Mouse (Mus musculus) forebrain, embryonic 13.5 days (tissue): ENCODE results near the gene Mon1b. TPM values are rescaled to one million over a fixed set of nuclear protein-coding genes. Genes with fewer than 3 reads are reported as not detected.

Experiments
- ATAC-seq: fragments of 200-750 bp; cut with Nextera tagmentation; 2 replicates; pipeline ENCODE4 v1.8.0; 2017
- H3K27ac ChIP-seq: fragments of 300-500 bp; sonication (generic); 2 replicates; pipeline ENCODE4 v1.5.1; 2015; ENCODE audit warnings: inconsistent platforms, mild to moderate bottlenecking, moderate library complexity
- H3K27me3 ChIP-seq: fragments of 300-500 bp; sonication (generic); 2 replicates; pipeline ENCODE4 v1.6.1; 2015; ENCODE audit warnings: mild to moderate bottlenecking, inconsistent platforms
- H3K36me3 ChIP-seq: fragments of 300-500 bp; sonication (generic); 2 replicates; pipeline ENCODE4 v1.6.1; 2015; ENCODE audit warnings: mild to moderate bottlenecking, inconsistent platforms; ENCODE audit not compliant: poor library complexity, severe bottlenecking
- H3K4me1 ChIP-seq: fragments of 300-500 bp; sonication (generic); 2 replicates; pipeline ENCODE4 v1.6.1; 2015; ENCODE audit warnings: inconsistent platforms
- H3K4me2 ChIP-seq: fragments of 300-500 bp; sonication (generic); 2 replicates; pipeline ENCODE4 v1.6.1; 2015; ENCODE audit warnings: inconsistent platforms, mild to moderate bottlenecking, moderate library complexity
- H3K4me3 ChIP-seq: fragments of 300-500 bp; sonication (generic); 2 replicates; pipeline ENCODE4 v1.5.1; 2015; ENCODE audit warnings: mild to moderate bottlenecking, inconsistent platforms
- H3K9ac ChIP-seq: fragments of 300-500 bp; sonication (generic); 2 replicates; pipeline ENCODE4 v1.6.1; 2015; ENCODE audit warnings: mild to moderate bottlenecking, inconsistent platforms
- H3K9me3 ChIP-seq: fragments of 300-500 bp; sonication (generic); replicated peaks from 2 replicates; pipeline ENCODE4 v1.6.1; 2016; ENCODE audit warnings: inconsistent platforms
- WGBS: fragments of 180-500 bp; shearing (Covaris S2); methylation state at CpG from one replicate; pipeline ENCODE4 v1.1.7; 2015; 5-methylcytosine and 5-hydroxymethylcytosine counted together
- polyA plus RNA-seq: library from polyadenylated mRNA; unstranded; fragments of >200 nt; fragmentation: Nextera tagmentation; extraction: Ambion mirVana; gene quantifications from 2 replicates; pipeline ENCODE4 v1.2.1, GENCODE M21; 2015

The Mon1b gene
- polyA plus RNA-seq, 1 experiment from 2014 or later = 9.7 TPM

- no peak overlapping the region for H3K27ac ChIP-seq
- WGBS = 55% methylated on average over 4 of the region's 4 CpGs
- ATAC-seq = no peak
Observed at GRCm38 (mm10) chr8:113653151-113653550, 17.8 kb downstream of the Mon1b start.

DNA sequence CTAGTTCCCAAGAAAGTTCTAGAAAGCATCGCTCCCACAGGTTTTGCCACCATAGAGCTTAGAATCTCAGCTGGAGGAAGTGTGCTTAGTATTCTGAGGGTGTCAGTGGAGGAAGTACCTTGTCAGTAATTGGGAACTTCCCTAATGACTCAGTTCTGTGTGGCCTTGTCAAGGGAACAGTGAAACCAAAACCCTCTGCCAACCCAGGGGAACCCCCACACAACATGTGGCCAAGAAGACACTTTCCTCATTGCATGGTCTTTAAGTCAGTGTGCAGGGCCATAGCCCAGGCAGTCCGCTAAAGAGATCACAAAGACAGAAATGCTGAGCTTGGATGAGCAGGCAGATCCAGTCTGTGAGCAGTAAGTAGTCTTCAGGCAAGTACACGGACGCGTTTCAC is 20.8 kb downstream of the Mon1b start:
- Histone ChIP-seq H3K27ac (no peak overlapping the region), H3K4me1 (no peaks in the 10 kb centered on the region), H3K4me3 (no peak overlapping the region), H3K36me3 (no peaks in the 10 kb centered on the region), H3K9me3 (no peaks in the 10 kb centered on the region), H3K9ac (no peak overlapping the region), H3K27me3 (no peaks in the 10 kb centered on the region), H3K4me2 (no peak overlapping the region)
- ATAC-seq = no peak
- WGBS = 95% methylated on average over 5 of the region's 5 CpGs

More at GRCm38 (mm10) chr8:113653151-113653550, 17.8 kb downstream of the Mon1b start:
- Histone ChIP-seq H3K27me3 (no peaks in the 10 kb centered on the region), H3K9me3 (no peaks in the 10 kb centered on the region), H3K4me3 (no peak overlapping the region), H3K9ac (no peak overlapping the region), H3K4me2 (no peak overlapping the region), H3K4me1 (no peaks in the 10 kb centered on the region), H3K36me3 (no peaks in the 10 kb centered on the region)

- no peak overlapping the region for H3K27ac ChIP-seq
- H3K27me3 ChIP-seq = no peaks in the 10 kb centered on the region
- H3K9me3 ChIP-seq = no peaks in the 10 kb centered on the region
- H3K4me3 ChIP-seq = no peak overlapping the region
- 83% methylated on average over 11 of the region's 11 CpGs for WGBS
- H3K9ac ChIP-seq = no peak overlapping the region
- no peaks in the 10 kb centered on the region for H3K36me3 ChIP-seq
- no peak for ATAC-seq
- H3K4me2 ChIP-seq = no peak overlapping the region
- no peaks in the 10 kb centered on the region for H3K4me1 ChIP-seq
Observed at GRCm38 (mm10) chr8:113656681-113657298, 21.4 kb downstream of the Mon1b start.

DNA sequence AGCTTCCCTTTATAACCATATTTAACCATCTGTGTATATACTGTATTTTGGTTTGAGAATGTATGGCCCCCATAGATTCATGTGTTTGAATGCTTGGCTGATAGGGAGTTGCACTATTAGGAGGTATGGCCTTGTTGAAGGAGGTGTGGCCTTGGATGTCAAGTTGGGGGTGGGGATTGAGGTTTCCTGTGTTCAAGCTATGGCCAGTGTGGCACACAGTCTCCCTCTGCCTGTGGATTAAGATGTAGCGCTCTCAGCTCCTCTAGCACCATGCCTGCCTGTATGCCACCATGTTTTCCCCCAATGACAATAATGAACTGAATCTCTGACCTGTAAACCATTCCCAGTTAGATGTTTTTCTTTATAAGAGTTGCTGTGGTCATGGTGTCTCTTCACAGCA is 24.7 kb downstream of the Mon1b start:
- H3K9me3 ChIP-seq = no peaks in the 10 kb centered on the region
- ATAC-seq = no peak
- no peak overlapping the region for H3K9ac ChIP-seq
- H3K27ac ChIP-seq = no peak overlapping the region
- H3K4me3 ChIP-seq = no peak overlapping the region
- H3K36me3 ChIP-seq = no peaks in the 10 kb centered on the region
- no peak overlapping the region for H3K4me2 ChIP-seq
- 100% methylated on average over 1 of the region's 1 CpGs for WGBS
- H3K27me3 ChIP-seq = no peaks in the 10 kb centered on the region
- peaks cover 5% of the 10 kb centered on the region for H3K4me1 ChIP-seq

DNA sequence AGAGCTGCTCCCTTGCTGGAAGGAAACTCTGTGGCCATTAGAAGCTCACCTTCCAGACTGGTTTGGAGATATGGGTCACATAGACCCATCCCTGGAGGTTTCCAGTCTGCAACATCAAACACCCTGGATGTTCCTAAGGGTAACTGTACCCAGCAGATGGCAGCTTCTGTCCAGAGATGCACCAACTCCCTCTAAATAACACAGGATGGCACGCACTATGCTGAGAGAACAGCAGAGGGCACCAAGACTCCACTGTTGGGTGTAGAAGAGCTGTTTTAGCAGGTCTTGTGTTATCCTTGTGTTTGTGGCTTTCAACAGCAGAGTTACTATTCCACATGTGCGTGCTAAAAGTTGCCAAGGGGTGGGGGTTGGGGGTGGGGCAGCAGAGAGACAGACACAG is 29.2 kb downstream of the Mon1b start:
- Histone ChIP-seq H3K27ac (no peak overlapping the region), H3K9me3 (no peaks in the 10 kb centered on the region), H3K27me3 (no peaks in the 10 kb centered on the region), H3K4me3 (no peak overlapping the region), H3K9ac (no peak overlapping the region), H3K4me1 (peaks cover 29% of the 10 kb centered on the region), H3K4me2 (no peak overlapping the region), H3K36me3 (no peaks in the 10 kb centered on the region)
- peak; percentile 89 for ATAC-seq
- WGBS = 3% methylated on average over 2 of the region's 2 CpGs

DNA sequence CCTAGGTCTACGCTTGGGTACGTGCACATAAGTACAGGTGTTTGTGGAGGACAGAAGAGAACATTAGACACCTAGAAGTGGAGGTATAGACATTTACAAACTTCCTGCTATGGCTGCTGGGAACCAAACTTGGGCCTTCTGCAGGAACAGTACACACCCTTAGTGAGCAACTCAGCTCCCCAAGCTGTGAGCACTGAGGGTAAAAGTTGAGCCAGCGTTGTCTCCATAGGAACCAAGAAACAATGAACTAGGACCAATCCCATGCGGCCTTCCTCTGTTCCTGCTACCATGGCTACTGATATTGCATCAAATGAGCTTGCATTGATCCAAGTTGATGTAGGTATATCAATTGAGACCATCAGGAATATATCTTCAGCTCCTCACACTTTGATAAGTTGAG is 29.6 kb downstream of the Mon1b start:
- Histone ChIP-seq H3K4me1 (peaks cover 29% of the 10 kb centered on the region), H3K4me3 (no peak overlapping the region), H3K4me2 (no peak overlapping the region), H3K9me3 (no peaks in the 10 kb centered on the region), H3K27ac (peak overlapping the region; percentile 69; the same call in 1 of the 2 replicates), H3K9ac (no peak overlapping the region), H3K27me3 (no peaks in the 10 kb centered on the region), H3K36me3 (no peaks in the 10 kb centered on the region)
- peak; percentile 22; the same call in 1 of the 2 replicates for ATAC-seq
- WGBS = 51% methylated on average over 4 of the region's 4 CpGs

- WGBS = 55% methylated on average over 8 of the region's 8 CpGs
- peak overlapping the region; percentile 69 for H3K27ac ChIP-seq
- peak; percentile 34; the same call in 1 of the 2 replicates for ATAC-seq
Observed at GRCm38 (mm10) chr8:113665951-113666350, 30.6 kb downstream of the Mon1b start.

DNA sequence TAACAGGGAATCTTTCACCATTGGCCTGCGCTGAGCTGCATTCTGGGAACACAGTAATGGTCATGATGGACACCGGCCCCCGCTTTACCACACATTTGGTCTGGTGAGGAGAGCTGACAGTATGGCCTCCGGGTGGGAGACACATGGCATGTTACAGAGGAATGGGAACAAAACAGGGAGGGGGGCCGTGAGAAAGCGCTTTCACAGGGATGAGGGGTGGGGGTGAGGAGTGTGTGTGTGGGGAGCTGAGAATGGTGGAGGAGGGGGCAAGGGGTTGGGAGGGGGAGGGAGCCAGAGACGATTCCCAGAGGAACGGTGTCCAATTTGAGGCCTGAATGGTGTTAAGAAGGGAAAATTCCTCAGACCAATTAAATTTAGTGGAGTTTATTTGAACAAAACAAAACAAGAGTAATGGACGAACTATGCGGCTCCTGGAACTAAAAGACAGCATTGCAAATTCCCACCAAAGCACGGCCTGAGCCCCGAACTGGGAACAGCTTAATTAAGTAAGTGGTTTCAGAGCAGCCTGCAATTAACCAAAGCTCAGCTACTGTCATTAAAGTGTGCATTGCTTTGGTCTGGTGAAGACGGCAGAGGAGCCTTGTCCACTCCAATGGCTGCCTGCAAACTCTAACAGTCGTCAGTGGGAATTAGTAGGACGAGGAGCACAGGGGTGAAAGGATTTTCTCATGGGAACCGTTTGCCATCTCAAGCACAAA is 31.5 kb downstream of the Mon1b start:
- H3K9me3 ChIP-seq = no peaks in the 10 kb centered on the region
- no peak overlapping the region for H3K4me2 ChIP-seq
- H3K36me3 ChIP-seq = no peaks in the 10 kb centered on the region
- H3K4me1 ChIP-seq = peaks cover 29% of the 10 kb centered on the region
- WGBS = 22% methylated on average over 16 of the region's 16 CpGs
- peak overlapping the region; percentile 74 for H3K27ac ChIP-seq
- peak; percentile 76 for ATAC-seq
- no peaks in the 10 kb centered on the region for H3K27me3 ChIP-seq
- no peak overlapping the region for H3K4me3 ChIP-seq
- H3K9ac ChIP-seq = no peak overlapping the region

More at GRCm38 (mm10) chr8:113665951-113666350, 30.6 kb downstream of the Mon1b start:
- no peak overlapping the region for H3K4me2 ChIP-seq
- H3K9ac ChIP-seq = no peak overlapping the region
- H3K4me3 ChIP-seq = no peak overlapping the region
- peaks cover 29% of the 10 kb centered on the region for H3K4me1 ChIP-seq
- no peaks in the 10 kb centered on the region for H3K9me3 ChIP-seq
- no peaks in the 10 kb centered on the region for H3K36me3 ChIP-seq
- H3K27me3 ChIP-seq = no peaks in the 10 kb centered on the region

GRCm38 (mm10) chr8:113669924-113670323 is 34.5 kb downstream of the Mon1b start:
- no peaks in the 10 kb centered on the region for H3K9me3 ChIP-seq
- H3K4me3 ChIP-seq = no peak overlapping the region
- H3K4me1 ChIP-seq = peaks cover 39% of the 10 kb centered on the region
- H3K36me3 ChIP-seq = no peaks in the 10 kb centered on the region
- 87% methylated on average over 10 of the region's 10 CpGs for WGBS
- H3K27ac ChIP-seq = no peak overlapping the region
- H3K27me3 ChIP-seq = no peaks in the 10 kb centered on the region
- ATAC-seq = no peak
- no peak overlapping the region for H3K9ac ChIP-seq
- no peak overlapping the region for H3K4me2 ChIP-seq

- 63% methylated on average over 11 of the region's 11 CpGs for WGBS
- no peak overlapping the region for H3K4me2 ChIP-seq
- ATAC-seq = peak; percentile 88
- H3K4me1 ChIP-seq = peaks cover 13% of the 10 kb centered on the region; the same call in 1 of the 2 replicates
- no peak overlapping the region for H3K9ac ChIP-seq
- H3K4me3 ChIP-seq = no peak overlapping the region
- H3K9me3 ChIP-seq = no peaks in the 10 kb centered on the region
- peak overlapping the region; percentile 59 for H3K27ac ChIP-seq
- H3K27me3 ChIP-seq = no peaks in the 10 kb centered on the region
- H3K36me3 ChIP-seq = no peaks in the 10 kb centered on the region
Observed at GRCm38 (mm10) chr8:113672599-113673255, 37.3 kb downstream of the Mon1b start.

DNA sequence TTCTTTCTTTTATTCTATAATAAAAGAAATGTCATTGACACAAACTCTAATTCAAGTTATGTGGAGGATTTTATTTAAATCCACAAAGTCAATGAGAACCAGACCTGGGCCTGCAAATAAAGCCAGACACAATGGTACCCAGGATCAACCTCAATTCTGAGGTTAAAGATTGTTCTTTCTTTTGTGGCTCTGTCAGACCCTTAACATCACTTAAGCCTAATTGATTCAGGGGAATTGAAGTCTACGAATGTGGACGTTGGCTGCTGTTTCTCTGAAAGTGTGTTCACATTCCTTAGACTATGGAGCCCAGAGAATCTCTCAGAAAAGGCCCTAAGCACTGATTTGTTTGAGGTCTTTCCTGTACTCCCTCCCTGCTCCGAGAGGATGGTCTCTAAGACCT is 37.9 kb downstream of the Mon1b start:
- Histone ChIP-seq H3K4me2 (no peak overlapping the region), H3K4me1 (peaks cover 13% of the 10 kb centered on the region; the same call in 1 of the 2 replicates), H3K9me3 (no peaks in the 10 kb centered on the region), H3K9ac (no peak overlapping the region), H3K36me3 (no peaks in the 10 kb centered on the region), H3K27ac (0 out of 2 replicates have a peak overlapping the region, but pooled peaks have one; percentile 6), H3K4me3 (no peak overlapping the region), H3K27me3 (no peaks in the 10 kb centered on the region)
- ATAC-seq = 0 out of 2 replicates have a peak, but pooled peaks have one; percentile 37
- WGBS = 16% methylated on average over 3 of the region's 3 CpGs

DNA sequence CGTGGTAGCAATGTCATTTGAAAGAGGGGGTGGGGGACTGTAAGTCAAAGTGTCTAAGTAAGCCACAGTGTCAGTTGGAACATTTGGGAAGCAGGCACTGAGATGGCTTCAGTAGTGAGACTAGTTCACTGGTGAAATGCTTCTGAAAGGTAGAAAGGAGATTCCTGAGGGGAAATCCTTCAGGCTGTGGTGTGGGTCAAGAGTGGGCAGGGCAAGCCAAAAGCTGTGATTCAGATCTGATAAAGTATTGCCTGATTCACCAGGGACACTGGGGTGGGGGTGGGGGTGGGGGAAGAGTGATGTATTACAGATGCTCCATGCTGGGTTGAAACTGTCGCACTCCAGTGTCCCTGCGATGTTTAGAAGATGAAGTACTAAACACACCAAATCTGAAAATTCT is 39.2 kb downstream of the Mon1b start:
- ATAC-seq = no peak
- Histone ChIP-seq H3K4me2 (no peak overlapping the region), H3K27me3 (no peaks in the 10 kb centered on the region), H3K9ac (no peak overlapping the region), H3K27ac (no peak overlapping the region), H3K4me1 (peaks cover 13% of the 10 kb centered on the region; the same call in 1 of the 2 replicates), H3K36me3 (no peaks in the 10 kb centered on the region), H3K9me3 (no peaks in the 10 kb centered on the region), H3K4me3 (no peak overlapping the region)
- 91% methylated on average over 3 of the region's 3 CpGs for WGBS
